In the genomic region with DNA sequence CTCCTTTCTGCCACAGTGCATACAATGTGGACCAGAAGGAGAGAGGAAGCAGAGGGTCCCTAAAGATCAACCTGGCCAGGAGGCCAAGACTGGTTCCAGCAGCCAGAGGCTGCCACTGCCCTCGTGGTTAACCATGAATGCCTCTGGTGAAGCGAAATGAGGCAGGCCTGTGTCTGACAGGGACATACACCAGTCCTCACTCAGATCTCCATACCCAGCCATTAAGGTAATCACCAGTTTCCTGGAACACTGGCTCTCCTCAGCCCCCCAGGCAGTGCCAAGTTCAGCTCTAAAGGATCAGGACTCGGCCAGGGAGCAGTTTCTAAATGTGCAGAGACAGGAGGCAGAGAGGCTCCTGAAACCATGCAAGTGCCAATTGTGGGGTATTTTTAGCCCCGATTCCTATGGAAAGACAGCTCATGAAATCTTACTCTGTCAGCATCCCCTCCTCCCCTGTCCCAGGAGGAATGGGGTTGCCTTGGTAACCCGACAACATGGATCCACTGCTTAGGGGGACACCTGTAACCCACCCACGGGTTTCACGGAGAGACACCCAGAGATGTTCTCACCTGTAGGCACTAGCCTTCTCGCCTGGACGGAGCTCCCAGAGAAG, we compare ENCODE assay signal across 13 mouse cellular contexts.
DNase-seq lines count a peak whose midpoint lies in the region; ATAC-seq lines count a peak whose summit lies in the region.
"Had no signal": no experiment of that assay in that cellular context is flagged by ENCODE, and none has a peak within 500 bp of the region (broad histone marks: within the 10 kb centered on the region; RNA-seq: fewer than 3 reads in every experiment).

No protein-coding gene starts in this region.

- no peak overlapping the region for H3K9ac ChIP-seq in embryonic facial prominence, embryonic 13.5 days
- no peak overlapping the region for H3K9ac ChIP-seq in hindbrain, embryonic 14.5 days
- H3K9ac ChIP-seq in midbrain, embryonic 16.5 days (ENCODE audit: low read depth, low read length), result no peak overlapping the region
- H3K9ac ChIP-seq: liver, embryonic 13.5 days had no signal

- H3K27ac ChIP-seq in heart, embryonic 10.5 days, result peak overlapping the region; percentile 47; the same call in 1 of the 2 replicates
- no peak overlapping the region for H3K27ac ChIP-seq in embryonic facial prominence, embryonic 13.5 days
- peak overlapping the region; percentile 5; the same call in 1 of the 2 replicates for H3K27ac ChIP-seq in hindbrain, embryonic 14.5 days
- H3K27ac ChIP-seq in midbrain, embryonic 16.5 days (ENCODE audit: low read length), result 0 out of 2 replicates have a peak overlapping the region, but pooled peaks have one; percentile 47
- H3K27ac ChIP-seq: liver, embryonic 13.5 days had no signal

- 60% methylated on average over 9 of the region's 9 CpGs for WGBS in heart, embryonic 10.5 days
- 50% methylated on average over 9 of the region's 9 CpGs for WGBS in embryonic facial prominence, embryonic 13.5 days
- 64% methylated on average over 9 of the region's 9 CpGs for WGBS in hindbrain, embryonic 14.5 days
- 59% methylated on average over 9 of the region's 9 CpGs for whole genome bisulfite sequencing in midbrain, embryonic 16.5 days

- ATAC-seq in embryonic facial prominence, embryonic 13.5 days (ENCODE audit: insufficient number of reproducible peaks, insufficient read depth, low FRiP score, low TSS enrichment, low read depth), result 0 out of 2 replicates have a peak, but pooled peaks have one; percentile 44
- ATAC-seq in hindbrain, embryonic 14.5 days (ENCODE audit: low FRiP score), result no peak
- ATAC-seq in midbrain, embryonic 16.5 days, result 0 out of 2 replicates have a peak, but pooled peaks have one; percentile 32

- no peaks in the 10 kb centered on the region for H3K9me3 ChIP-seq in heart, embryonic 10.5 days
- no peaks in the 10 kb centered on the region for H3K9me3 ChIP-seq in embryonic facial prominence, embryonic 13.5 days
- H3K9me3 ChIP-seq in hindbrain, embryonic 14.5 days (ENCODE audit: control insufficient read depth, low read length), result no peaks in the 10 kb centered on the region
- H3K9me3 ChIP-seq in midbrain, embryonic 16.5 days (replicated peaks; ENCODE audit: control insufficient read depth, low read length, poor library complexity, severe bottlenecking), result no peaks in the 10 kb centered on the region; the same call in 1 of the 2 replicates
- H3K9me3 ChIP-seq: liver, embryonic 13.5 days had no signal

- peaks cover 15% of the 10 kb centered on the region for H3K4me1 ChIP-seq in heart, embryonic 10.5 days
- H3K4me1 ChIP-seq in embryonic facial prominence, embryonic 13.5 days, result peaks cover 10% of the 10 kb centered on the region
- peaks cover 22% of the 10 kb centered on the region for H3K4me1 ChIP-seq in hindbrain, embryonic 14.5 days (replicated peaks; ENCODE audit: control insufficient read depth, insufficient read depth, low read length)
- peaks cover 8% of the 10 kb centered on the region; the same call in 1 of the 2 replicates for H3K4me1 ChIP-seq in midbrain, embryonic 16.5 days (ENCODE audit: control insufficient read depth, insufficient read depth, low read length)
- H3K4me1 ChIP-seq: liver, embryonic 13.5 days had no signal

- intact Hi-C loops in heart, postnatal 25 days (cut with DNase I), result no loop called here

- no peaks in the 10 kb centered on the region for H3K36me3 ChIP-seq in heart, embryonic 10.5 days
- no peaks in the 10 kb centered on the region for H3K36me3 ChIP-seq in embryonic facial prominence, embryonic 13.5 days
- no peaks in the 10 kb centered on the region for H3K36me3 ChIP-seq in hindbrain, embryonic 14.5 days (replicated peaks; ENCODE audit: control insufficient read depth, insufficient read depth)
- no peaks in the 10 kb centered on the region for H3K36me3 ChIP-seq in midbrain, embryonic 16.5 days (ENCODE audit: control insufficient read depth, insufficient read depth, low read length)
- H3K36me3 ChIP-seq: liver, embryonic 13.5 days had no signal

- no peaks in the 10 kb centered on the region for H3K27me3 ChIP-seq in heart, embryonic 10.5 days (ENCODE audit: insufficient read depth, poor library complexity, severe bottlenecking)
- no peaks in the 10 kb centered on the region for H3K27me3 ChIP-seq in embryonic facial prominence, embryonic 13.5 days
- peaks cover 4% of the 10 kb centered on the region; the same call in 1 of the 2 replicates for H3K27me3 ChIP-seq in hindbrain, embryonic 14.5 days (ENCODE audit: control insufficient read depth, insufficient read depth, low read length)
- no peaks in the 10 kb centered on the region for H3K27me3 ChIP-seq in midbrain, embryonic 16.5 days (ENCODE audit: control insufficient read depth, insufficient read depth, low read depth, low read length)
- H3K27me3 ChIP-seq: liver, embryonic 13.5 days had no signal

- H3K4me3 ChIP-seq in heart, embryonic 10.5 days, result no peak overlapping the region
- H3K4me3 ChIP-seq in embryonic facial prominence, embryonic 13.5 days, result no peak overlapping the region
- H3K4me3 ChIP-seq in hindbrain, embryonic 14.5 days (replicated peaks; ENCODE audit: low read length), result no peak overlapping the region
- no peak overlapping the region for H3K4me3 ChIP-seq in midbrain, embryonic 16.5 days (ENCODE audit: low read depth, low read length)
- H3K4me3 ChIP-seq: liver, embryonic 13.5 days had no signal

- H3K4me2 ChIP-seq in embryonic facial prominence, embryonic 13.5 days, result no peak overlapping the region
- H3K4me2 ChIP-seq in hindbrain, embryonic 14.5 days (replicated peaks), result no peak overlapping the region
- H3K4me2 ChIP-seq in midbrain, embryonic 16.5 days (ENCODE audit: low read length), result no peak overlapping the region
- H3K4me2 ChIP-seq: liver, embryonic 13.5 days had no signal

- DNase-seq in heart, embryonic 10.5 days (ENCODE audit: low spot score), result no peak
- no peak for DNase-seq in heart, postnatal 25 days (ENCODE audit: low spot score)
- DNase-seq in hindbrain, embryonic 14.5 days (ENCODE audit: low spot score), result no peak
- no peak for DNase-seq in thymus, adult 18-20 months
- no peak for DNase-seq in adipocyte (ENCODE audit: low spot score)
- DNase-seq: heart, postnatal 36 days; kidney, adult 11 months; liver, embryonic 13.5 days; lung, postnatal 36 days; right cerebral cortex, postnatal 25 days; thymus, postnatal 4 days had no signal
